Mouse (Mus musculus): ENCODE results near the gene Fhad1.

Gene Fhad1

DNA sequence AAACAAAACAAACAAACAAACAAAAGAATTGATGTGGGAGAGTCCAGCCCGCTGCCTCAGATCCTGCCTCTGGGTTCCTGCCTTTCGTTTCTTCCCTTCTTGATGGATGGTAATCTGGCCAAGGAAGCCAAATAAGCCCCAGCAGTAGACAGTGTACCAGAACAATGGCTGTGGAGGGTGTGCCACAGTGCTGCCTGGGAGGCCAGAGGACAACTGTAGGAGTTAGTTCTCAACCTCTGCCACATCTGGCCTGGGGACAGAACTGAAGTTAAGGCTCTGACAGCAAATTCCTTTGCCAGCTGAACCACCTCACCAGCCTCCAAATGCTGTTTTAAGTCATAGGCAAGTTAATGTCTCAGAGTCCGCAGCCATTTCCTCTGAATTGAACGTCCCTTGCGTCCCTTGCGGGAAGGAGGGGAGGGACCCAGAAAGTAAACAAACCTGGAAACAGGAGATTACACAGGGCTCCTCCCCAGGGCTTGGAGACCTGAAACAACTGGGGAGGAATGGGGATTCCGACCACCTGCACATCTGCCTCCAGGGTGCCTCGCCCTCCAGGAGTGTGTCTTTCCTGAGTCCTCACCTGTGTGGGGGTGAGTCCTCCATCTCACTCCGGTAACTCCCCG lies 133.5 kb downstream of the Fhad1 start:
- no peak for DNase-seq

DNA sequence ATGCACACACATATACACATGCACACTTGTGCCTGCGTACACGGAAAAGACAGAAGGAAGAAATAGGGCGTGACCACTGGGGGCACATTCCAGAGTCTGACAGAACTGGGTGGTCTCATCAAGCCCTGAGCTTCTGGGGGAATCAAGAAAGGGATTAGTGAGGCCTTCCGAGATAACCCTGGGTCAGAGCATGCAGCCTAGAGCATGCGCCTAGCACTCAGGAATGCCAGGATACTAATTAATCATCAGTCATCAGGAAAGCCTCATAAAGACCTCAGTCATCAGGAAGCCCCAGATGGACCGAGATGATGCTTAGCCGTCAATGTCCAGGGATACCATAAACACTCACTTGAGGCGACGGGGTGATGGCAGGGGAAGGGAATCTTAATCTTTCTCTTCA lies 135.0 kb downstream of the Fhad1 start:
- no peak for DNase-seq

DNA sequence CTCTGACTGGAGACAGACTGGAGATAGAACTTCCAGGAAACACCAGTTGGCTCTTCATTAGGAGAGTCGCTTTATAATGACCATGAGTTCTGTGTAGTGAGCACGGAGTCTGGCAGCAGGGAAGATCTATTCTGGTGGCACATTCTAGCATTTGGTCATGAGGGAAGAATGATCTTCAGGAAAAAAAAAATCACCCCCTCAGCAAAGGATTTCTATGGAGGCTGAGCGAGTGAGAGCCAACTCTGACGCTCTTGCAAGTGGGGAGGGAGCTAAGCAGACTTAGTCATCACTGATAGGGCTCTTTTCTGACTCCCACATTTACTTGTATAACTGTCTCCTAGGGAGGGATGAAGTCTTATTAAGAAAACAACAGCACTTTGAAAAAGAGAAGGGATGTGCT lies 135.8 kb downstream of the Fhad1 start:
- no peak for DNase-seq

DNA sequence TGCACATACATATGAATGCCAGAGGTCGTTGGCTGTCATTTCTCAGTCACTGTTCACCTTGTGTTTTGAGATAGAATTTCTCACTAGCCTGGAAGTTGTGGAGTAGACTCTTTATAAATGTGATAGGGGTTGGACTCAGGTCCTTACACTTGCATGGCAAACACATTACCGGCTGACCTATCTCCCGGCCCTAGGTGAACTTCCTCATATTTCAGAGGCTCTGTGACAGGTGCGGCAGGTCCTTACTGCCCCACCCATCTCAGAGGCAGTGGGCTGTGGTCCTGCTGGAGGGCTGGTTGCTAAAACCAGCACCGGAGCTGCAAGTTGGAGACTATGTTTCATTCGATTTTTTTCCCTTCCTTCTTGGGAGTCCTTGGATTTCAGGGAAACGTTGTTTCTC lies 136.3 kb downstream of the Fhad1 start:
- no peak for DNase-seq

DNA sequence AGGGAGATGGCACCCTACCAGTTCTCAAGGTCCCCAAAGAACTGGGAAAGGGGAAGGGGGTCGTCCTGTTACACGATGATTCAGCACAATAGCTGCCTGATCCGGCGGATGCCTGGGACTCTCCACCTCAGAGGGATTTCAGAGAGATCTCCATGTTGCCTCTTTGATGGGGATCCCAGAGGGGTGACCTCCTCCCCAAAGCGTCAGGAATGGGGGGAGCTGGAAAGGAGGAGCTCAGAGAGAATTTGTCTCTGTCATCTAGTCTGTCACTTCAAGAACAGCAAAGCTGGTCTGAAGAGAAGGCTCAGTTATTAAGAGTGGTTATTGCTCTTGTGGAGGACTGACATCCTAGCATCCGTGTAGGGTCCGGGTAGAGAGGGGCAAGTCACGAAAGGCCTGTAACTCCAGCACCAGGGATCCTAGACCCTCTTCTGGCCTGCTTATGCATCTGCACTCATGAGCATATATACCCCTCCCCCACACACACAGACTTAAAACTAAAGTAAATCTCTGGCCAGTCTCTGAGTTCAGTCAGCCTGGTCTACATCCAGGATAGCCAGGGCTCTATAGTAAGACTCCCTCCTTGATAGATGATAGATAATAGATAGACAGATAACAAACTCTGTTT lies 139.3 kb downstream of the Fhad1 start:
- DNase-seq: no peak

DNA sequence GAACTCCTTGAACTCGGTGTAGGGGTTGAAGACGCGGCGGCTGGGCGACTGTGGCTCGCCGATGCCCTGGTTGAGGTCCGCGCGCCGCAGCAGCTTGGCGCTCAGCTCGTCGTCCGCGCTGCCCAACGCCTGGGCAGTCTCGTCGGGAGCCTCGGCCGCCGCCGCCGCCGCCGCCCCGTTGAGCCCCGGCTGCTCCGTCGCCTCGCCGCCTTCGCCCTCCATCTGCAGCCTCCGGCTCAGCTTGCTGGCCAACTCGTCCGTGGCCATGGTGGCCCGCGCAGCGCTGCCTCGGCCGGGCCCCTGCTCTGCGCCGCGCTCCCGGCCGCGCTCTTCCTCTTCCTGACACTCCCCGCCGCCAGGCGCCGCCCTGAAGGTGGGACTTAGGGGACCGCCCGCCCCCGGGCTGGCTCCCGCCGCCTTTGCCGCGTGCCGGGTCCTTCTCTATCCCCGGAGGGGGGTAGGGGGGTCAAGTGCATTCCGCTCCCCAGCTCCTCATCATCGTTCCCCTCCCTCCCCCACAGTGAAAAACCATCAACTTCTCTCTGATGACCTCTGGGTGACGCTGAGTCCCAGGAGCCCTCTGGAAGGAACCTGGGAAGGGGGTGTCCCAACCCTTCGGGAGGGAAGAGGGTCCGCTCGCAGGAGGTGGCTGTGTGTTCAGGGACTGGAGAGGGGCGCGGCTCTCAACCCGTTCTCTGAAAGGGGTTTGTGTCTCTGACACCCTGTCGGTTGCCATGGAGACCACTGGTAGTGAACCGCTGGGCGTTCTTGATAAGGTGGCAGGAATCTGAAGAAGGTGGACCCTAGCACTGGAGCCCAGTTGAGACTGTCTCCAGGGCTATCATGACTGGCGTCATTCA lies 140.1 kb downstream of the Fhad1 start, which contains the start of gene Efhd2:
Gene Efhd2 (minus strand): TSS at position 320 of the 860 bp plus-strand sequence.
- DNase-seq: peak; percentile 68 to 81

DNA sequence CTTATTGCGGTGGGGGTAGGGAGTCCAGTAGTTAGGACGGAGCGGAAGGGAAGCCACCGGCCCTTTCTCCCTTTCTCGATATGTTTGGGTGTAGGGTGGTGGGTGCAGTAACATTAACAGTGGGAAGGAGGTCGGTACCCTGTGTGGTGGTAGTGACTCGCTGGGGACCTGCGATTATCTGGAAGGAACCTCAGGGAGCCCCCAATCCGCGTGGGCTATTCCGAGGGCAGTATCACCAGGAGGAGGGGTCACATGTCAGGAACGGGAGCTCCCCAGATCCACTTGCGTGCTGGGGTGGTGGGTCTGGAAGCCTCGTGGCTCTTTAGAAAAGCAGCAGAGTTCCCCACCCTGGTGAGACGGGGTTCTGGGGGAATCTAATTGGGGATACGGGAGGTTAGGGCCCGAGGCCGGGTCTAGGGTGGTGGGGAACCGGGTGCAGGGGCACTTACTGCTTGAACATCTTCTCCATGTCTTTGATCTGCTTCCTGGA lies 140.7 kb downstream of the Fhad1 start:
- DNase-seq: no peak

DNA sequence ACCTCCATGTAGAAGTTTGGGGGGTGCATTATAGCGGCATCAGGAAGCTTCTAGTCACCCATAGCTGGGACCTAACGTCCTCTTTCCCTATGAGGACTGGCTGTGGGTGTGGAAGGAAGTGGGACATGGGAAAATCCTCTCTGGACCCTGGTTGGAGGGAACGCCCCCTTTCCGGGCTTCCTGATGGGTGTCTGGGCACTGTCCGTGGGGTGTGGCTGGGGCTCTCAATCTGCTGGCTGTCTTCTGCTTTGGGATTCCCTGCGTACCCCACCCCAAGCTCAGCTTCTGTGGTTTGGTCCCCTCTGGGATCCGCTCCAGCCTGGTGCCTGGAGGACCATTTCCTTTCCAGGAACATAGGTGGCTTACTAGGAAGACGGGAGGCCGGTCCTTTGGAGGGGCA lies 141.9 kb downstream of the Fhad1 start:
- DNase-seq: no peak

DNA sequence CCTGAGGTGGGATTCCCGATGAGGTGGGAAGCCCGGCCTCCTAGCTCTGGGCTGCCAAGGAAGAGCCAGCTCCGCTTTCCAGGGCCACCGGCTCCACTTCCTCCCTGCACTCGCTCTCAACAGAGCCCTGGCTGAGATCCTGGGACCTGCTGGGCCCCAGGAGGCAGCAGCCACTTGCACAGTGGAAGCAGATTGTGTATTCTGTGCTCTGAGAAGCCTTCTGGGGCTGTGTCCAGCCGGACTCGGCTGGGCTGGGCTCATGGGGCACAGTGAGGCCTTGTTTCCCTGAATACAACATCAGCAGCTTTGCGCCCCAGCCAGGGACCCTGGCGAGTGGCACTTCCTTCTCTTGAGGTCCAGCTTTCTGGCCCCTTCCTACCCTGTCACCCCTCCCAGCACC lies 143.0 kb downstream of the Fhad1 start:
- no peak for DNase-seq

DNA sequence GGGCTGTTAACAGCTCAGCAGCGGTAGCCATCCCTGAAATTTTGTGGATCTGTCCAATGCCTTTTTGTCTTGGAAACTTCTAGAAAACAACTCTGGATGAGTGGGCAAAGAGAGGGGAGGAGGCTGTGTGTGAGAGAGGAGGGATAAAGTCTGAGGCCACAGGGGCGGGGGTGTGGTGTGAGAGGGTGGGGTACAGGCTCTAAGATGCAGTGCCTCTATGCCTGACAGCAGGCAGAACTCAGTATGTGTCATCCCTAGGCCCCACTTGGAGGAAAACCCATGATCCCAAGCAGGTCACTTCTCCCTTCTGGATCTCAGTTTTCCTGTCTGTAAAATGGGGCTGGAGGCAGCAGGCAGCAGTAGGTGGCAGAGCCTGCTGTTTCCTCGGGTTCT lies 143.6 kb downstream of the Fhad1 start:
- DNase-seq: no peak

DNA sequence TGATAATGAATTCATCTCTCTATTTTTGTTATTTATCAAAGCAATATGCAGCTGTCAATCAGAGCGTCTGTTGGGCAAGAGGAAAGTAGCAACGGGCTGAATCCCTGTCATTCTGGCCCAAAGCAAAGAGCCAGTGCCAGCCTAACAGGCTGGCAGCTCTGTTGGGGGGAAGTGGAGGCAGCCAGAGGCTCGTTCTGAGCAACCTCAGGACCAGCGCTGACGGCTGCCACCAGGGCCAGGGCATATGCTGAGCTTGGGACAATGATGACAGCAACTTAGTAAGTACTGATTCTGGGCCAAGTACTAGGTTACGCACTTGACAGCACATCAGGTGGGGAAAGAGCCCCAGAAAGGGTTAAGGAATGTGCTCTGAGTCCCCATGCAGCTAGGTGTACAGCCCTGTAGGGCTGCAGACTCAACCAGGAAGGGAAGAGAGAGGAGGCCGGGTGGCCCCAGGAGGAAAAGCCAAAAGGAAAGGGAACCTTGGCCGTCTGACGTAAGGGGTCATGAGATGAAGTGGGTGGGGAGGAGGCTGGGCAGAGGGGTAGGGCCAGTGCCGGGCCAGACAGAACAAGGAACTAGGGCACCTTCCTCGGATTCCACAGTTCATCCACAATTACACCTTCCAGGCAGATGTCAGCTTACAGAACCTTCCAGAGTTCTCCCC lies 144.1 kb downstream of the Fhad1 start:
- DNase-seq: no peak

DNA sequence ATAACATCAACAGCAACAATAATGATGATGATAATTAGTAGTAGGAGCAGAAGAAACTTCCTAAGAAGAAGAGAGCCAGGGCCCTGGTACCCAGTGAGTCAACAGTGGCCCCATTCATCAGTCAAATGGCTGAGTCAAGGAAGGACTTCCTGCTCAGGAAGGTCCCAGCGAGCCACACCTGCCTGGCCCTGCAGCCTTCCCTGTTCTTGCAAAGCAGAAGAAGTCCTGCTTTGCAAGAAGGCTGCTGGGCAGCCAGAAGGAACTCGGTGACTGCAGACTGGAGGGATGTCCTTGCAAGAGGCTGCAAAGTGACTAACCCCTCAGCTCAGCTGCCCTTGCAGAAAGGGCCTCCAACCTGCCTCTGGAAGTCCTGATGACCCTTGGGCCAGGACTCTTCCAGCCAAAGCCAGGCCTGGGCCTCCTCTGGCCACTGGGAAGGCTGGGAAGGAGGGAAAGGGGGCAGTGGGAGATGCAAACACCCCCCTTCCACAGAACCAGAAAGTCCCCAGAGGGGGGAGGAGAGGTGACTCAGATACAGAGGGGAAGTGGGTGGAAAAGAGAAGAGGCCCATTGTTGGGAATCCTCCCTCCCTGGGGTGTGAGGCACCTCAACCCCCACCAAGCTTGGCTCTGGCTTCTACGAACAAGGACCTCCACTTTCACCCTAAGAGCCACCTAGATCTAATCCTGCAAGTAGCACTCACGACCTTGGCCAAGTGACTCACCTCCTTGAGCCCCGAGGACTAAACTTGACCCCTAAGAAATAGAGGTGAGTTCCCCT lies 145.3 kb downstream of the Fhad1 start:
- no peak for DNase-seq

DNA sequence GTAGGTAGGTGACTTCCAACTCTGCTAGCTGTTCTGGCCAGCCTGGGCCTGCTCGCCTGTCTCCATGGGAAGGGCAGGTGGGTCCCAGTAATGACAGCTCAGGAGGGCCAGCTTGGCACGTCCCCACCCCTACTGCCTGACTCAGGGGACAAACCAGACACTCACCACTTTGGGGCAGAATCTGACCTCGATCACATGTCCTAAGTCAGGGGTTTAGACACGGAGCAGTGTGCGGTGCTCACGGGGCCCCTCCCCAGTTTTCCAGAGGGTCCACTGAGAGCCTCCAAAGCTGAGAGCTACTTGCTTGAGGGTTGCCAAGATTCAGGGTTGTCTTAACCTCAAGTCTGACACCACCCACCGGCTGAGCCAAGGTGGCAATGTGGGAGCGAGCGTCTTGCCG lies 146.8 kb downstream of the Fhad1 start:
- DNase-seq: no peak

DNA sequence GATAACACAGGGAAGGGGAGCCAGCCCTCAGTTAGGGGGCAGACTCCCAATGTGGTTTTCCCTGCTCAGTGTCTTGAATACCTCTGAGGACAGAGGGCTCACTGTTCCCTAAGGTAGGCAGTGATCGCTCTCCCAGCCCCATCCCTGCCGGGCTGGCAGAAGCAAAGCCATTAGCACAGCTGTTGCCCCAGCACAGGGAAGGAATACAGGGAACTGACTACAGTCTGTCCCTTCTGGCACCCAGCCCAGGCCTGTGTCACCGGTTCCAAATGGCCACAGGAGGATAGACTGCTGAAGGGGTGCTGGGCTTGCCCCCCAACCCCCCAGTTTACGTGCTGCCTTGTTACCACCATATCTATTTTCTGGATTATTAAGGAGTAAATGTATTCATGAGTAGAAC lies 147.4 kb downstream of the Fhad1 start:
- DNase-seq: no peak

DNA sequence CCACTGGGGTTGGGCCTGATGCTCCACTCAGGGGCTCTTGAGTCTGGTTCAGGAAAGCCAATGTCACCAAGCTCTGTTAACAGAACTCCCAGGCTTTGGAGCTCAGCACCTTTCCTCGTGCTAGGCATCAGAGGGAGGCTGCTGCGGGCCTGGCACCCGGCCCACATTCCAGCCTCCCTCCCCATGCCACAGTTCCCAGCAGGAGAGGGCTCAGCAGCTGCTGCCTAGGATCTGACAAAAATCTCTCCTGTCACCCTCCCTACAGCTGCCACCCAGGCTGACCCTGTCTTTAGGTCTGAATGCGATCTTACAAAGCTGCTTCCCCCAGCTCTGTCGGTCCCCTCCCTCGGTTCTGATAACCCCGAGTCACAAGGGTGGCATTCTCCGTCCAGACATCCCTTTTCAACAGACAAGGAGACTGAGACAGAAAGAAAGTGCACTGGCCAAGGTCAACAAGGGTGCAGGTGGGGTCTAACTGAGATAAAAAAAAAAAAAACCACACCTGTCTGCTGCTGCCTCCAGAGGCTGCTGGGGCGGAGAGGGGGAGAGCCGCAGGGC lies 147.9 kb downstream of the Fhad1 start:
- DNase-seq: no peak

DNA sequence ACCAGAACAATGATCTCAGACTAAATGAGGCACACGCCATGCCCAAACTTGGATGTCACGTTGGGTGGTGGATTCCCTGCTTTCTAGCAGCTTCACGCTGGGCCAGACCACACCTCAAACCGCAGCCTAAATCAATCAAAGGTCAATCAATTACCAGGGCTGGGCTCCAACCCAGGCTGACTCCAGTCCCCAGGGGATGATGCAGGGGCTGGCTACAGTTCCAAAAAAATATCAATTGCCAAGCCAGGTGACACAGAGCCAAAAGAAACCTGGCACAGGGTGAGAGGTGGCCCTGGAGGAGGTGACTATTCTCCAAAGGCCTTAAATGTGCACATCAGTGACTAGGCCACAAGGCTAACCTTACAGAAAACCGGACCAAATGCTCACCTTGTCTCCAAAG lies 149.3 kb downstream of the Fhad1 start:
- DNase-seq: no peak

DNA sequence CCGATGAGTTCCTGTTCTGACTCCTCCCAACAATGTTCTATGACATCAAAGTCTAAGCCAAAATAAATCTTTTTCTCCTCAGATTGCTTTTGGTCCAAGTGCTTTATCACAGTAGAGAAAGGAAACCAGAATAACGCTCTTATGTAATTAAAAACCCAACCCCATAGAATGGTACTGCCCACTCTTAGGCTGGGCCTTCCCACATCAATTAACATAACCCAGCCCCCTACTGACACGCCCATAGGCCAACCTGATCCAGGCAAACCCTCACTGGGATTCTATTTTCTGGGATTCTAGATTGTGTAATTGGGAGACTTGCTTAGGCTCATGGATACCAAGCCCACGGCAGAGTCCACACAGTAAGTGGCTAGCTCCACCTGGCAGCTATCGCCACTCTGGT lies 149.9 kb downstream of the Fhad1 start:
- DNase-seq: no peak

DNA sequence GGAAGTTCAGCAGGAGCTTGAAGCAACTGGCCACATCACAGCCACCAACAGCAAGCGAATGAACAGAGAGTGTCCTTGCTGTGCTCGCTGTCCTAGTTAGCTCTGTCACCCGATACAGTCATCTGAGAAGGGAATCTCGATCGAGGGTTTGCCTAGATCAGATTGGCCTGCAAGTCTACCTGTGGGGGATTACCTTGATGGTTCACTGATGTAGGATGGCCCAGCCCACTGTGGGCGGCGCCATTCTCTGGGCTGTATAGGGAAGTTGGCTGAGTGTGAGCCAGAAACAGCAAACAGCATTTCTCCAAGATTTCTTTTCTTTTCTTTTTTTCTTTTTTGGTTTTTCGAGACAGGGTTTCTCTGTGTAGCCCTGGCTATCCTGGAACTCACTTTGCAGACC lies 150.4 kb downstream of the Fhad1 start:
- no peak for DNase-seq

DNA sequence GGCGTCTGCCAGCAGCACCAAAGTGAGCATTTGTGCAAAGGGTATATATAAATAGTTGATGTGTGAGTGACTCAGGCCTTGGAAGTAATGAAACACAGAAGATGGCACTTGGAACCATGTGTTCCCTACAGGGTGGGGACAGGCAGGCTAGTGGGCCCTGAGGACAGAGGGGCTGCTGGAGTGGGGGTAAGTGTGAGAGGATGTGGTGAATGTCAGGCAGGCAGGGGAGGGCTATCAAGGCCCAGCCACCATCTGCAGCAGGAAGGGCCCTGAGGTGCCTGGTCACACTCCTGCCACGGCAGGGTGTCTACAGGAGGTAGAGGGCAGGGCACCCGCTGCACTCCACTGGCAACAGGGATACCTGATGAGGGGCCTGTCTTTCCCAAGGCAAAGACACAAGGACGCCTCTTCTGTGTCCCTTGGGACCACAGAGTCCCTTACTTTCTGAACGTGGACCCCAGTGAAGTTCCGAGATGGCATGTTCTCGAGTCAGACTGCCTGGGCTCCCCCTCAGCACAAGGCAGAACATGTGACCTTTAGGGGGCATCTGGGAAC lies 151.1 kb downstream of the Fhad1 start:
- DNase-seq: no peak

DNA sequence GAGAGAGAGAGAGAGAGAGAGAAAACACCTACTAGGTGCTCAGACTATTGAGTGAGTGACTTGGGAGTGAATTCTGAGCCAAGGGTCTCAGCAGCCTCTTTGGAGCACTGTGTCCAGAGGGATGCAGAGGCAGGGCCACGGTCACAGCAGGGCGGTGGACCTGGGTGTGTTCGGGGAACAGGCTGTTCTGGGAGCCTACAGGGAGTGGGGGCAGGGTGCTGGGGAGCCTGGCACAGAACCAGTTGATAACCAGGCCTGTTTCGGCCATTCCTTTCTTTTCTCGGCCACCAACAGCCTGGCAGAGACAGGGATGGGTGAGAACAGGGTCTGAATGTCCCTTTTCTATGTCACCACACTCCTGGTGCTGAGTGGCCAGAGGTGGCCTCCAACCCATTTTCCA lies 152.0 kb downstream of the Fhad1 start:
- DNase-seq: no peak

DNA sequence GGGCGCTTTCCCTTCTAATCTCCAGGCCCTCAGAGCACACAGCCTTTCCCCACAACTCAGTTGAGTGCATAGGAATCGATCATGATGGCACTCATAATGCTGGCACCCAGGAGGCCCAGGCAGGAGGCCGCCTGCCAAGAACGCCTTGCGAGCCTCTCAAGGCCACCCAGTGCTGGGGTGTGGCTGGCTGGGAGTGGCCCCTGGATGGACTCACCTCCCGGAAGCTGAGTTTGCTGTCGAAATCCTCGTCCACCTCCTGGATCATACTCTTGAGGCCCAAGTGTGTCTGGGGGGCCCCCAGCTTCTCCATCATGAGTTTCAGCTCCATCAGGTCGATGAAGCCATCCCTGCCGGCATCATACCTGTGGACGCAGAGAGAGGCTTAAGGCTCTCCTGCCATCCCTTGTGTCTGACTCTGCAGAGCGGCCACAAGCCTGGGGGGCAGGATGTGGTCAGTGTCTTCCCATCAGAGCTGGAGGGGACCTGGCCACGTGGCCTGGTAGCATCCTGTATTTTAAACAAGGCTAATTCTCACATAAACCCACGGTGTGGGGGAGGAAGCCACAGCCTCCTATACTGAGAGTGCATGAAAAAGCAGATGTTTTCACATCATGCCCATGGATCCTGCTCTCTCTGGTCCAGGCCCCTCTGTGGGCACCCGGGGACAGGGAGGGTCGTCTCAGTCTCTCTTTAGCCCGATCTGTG lies 153.1 kb downstream of the Fhad1 start:
- DNase-seq: no peak
